Mouse (Mus musculus) liver, embryonic 12.5 days (tissue): Measurements from ENCODE around the gene Tmem217. TPM values are rescaled to one million over a fixed set of nuclear protein-coding genes. Genes with fewer than 3 reads are reported as not detected.

Experiments
- ATAC-seq: fragments of 200-750 bp; cut with Nextera tagmentation; 2 replicates; pipeline ENCODE4 v1.8.0; 2017; ENCODE audit warnings: moderate number of reproducible peaks, mild to moderate bottlenecking, moderate library complexity
- H3K27ac ChIP-seq: fragments of 300-500 bp; sonication (generic); 2 replicates; pipeline ENCODE4 v1.5.1; 2016; ENCODE audit warnings: mild to moderate bottlenecking
- H3K27me3 ChIP-seq: fragments of 300-500 bp; sonication (generic); replicated peaks from 2 replicates; pipeline ENCODE4 v1.6.1; 2016; ENCODE audit warnings: mild to moderate bottlenecking, moderate library complexity
- H3K36me3 ChIP-seq: fragments of 300-500 bp; sonication (generic); 2 replicates; pipeline ENCODE4 v1.6.1; 2016; ENCODE audit warnings: mild to moderate bottlenecking, moderate library complexity
- H3K4me1 ChIP-seq: fragments of 300-500 bp; sonication (generic); 2 replicates; pipeline ENCODE4 v1.6.1; 2016
- H3K4me2 ChIP-seq: fragments of 300-500 bp; sonication (generic); 2 replicates; pipeline ENCODE4 v1.6.1; 2016; ENCODE audit warnings: mild to moderate bottlenecking, moderate library complexity
- H3K4me3 ChIP-seq: fragments of 300-500 bp; sonication (generic); 2 replicates; pipeline ENCODE4 v1.5.1; 2016; ENCODE audit warnings: mild to moderate bottlenecking, moderate library complexity
- H3K9ac ChIP-seq: fragments of 300-500 bp; sonication (generic); 2 replicates; pipeline ENCODE4 v1.6.1; 2016; ENCODE audit warnings: mild to moderate bottlenecking, moderate library complexity
- H3K9me3 ChIP-seq: fragments of 300-500 bp; sonication (generic); replicated peaks from 2 replicates; pipeline ENCODE4 v1.6.1; 2016; ENCODE audit warnings: mild to moderate bottlenecking, moderate library complexity
- WGBS: fragments of 180-500 bp; shearing (Covaris S2); methylation state at CpG from one replicate; pipeline ENCODE4 v1.1.7; 2016; ENCODE audit not compliant: insufficient replicate concordance; 5-methylcytosine and 5-hydroxymethylcytosine counted together
- polyA plus RNA-seq: library from polyadenylated mRNA; unstranded; fragments of >200 nt; fragmentation: Nextera tagmentation; extraction: Ambion mirVana; gene quantifications from 2 replicates; pipeline ENCODE4 v1.2.1, GENCODE M21; 2016

The Tmem217 gene
- 0.67 and 0.68 TPM in 2 replicates for polyA plus RNA-seq

DNA sequence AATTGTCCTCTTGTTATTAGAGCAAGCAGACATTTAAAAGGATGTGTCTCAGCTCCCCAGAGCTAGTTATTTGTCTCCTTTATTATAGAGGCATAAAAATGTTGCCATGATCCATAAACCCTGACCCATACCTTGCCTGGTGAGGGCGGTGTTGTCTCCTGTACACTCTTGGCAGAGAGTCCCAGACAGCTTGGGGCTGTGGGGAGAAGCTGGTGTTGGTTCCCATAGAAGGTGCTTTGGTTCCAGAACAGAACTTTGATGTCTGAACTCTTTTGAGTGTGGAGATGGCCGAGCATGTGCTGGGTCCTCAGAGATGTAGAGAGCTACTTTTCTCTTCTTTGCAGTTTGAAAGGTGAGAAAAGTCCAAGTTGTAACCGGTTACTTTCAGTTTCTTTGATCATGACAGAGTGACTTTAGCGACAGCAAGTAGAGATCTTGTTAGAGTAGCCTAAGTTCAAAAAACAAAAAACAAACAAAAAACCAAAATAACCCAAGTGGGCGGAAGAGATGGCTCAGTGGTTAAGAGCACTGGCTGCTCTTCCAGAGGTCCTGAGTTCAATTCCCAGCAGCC is at the start of gene Tmem217:
Tmem217 (minus strand) TSS at position 224 of the 571 bp plus-strand sequence.
- ATAC-seq: no peak
- Histone ChIP-seq H3K9me3 (no peaks in the 10 kb centered on the region), H3K36me3 (no peaks in the 10 kb centered on the region), H3K4me1 (peaks cover 56% of the 10 kb centered on the region), H3K4me3 (0 out of 2 replicates have a peak within 1 kb of the TSS, but pooled peaks have one; percentile 94), H3K27me3 (no peaks in the 10 kb centered on the region), H3K4me2 (peak within 1 kb of the TSS; percentile 97), H3K27ac (no peak within 1 kb of the TSS), H3K9ac (0 out of 2 replicates have a peak within 1 kb of the TSS, but pooled peaks have one; percentile 12)
- 83% methylated on average over 5 of the region's 5 CpGs for WGBS

DNA sequence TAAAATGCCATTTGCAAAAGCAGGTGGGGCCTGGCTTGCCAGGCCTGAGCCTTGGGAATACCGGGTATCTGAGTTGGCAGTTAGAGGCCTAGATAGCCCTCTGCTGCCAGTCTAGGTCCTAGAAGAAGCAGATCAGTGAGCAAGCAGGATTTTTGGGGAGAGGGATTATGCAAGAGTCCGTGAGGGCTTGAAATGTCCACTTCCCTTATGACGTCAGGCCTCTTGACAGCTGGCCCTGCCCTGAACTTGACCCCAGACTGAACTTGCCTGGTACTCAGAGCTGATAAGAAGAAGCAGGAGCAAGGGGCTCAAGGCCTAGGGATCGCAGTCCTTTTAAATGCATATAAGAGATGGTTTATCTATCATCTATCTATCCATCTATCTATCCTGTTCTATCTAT is 49.2 kb upstream of the Tmem217 start:
- no peak overlapping the region for H3K9ac ChIP-seq
- peaks cover 55% of the 10 kb centered on the region for H3K36me3 ChIP-seq
- no peak for ATAC-seq
- no peak overlapping the region for H3K4me3 ChIP-seq
- no peaks in the 10 kb centered on the region for H3K9me3 ChIP-seq
- no peak overlapping the region for H3K27ac ChIP-seq
- no peak overlapping the region for H3K4me2 ChIP-seq
- WGBS: 64% methylated on average over 4 of the region's 4 CpGs
- H3K4me1 ChIP-seq: peaks cover 4% of the 10 kb centered on the region; the same call in 1 of the 2 replicates
- no peaks in the 10 kb centered on the region for H3K27me3 ChIP-seq

DNA sequence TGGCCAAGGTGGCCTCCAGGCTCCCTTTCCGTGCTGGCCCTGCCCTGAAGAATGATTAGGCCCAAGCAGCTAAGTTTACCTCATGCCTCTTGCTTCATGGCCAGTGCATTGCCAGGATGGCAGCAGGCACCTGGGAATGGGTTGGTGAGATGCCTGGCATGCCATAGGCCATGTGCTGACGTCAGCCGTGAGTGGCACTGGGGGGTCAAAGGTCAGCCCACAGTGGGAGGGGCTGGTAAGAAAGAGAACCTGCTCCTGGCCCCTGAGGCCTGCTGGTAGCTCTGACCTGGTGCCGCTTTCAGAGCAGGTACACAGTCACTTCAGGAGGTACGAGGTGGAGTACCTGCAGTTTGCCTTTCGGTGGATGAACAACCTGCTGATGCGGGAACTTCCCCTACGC is 47.4 kb upstream of the Tmem217 start:
- no peak overlapping the region for H3K9ac ChIP-seq
- ATAC-seq: no peak
- 0 out of 2 replicates have a peak, but pooled peaks cover 4% of the 10 kb centered on the region for H3K4me1 ChIP-seq
- H3K27me3 ChIP-seq: no peaks in the 10 kb centered on the region
- peaks cover 62% of the 10 kb centered on the region for H3K36me3 ChIP-seq
- H3K9me3 ChIP-seq: no peaks in the 10 kb centered on the region
- H3K4me3 ChIP-seq: no peak overlapping the region
- no peak overlapping the region for H3K27ac ChIP-seq
- 85% methylated on average over 8 of the region's 8 CpGs for WGBS
- no peak overlapping the region for H3K4me2 ChIP-seq

DNA sequence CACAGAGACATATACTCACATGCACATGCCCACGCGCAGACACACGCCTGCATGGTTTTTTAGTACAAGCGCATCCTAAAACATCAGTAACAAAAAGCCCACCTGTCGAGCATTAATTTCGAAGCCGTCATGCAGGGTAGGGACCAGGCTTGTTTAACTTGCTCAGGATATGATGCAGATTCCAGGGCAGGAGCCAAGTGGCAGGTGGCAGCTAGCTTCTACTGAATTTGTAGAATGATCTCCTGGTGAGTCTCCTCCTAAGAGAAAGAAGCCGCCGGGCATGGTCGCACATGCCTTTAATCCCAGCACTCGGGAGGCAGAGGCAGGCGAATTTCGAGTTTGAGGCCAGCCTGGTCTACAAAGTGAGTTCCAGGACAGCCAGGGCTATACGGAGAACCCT is 46.9 kb upstream of the Tmem217 start:
- H3K4me1 ChIP-seq: 0 out of 2 replicates have a peak, but pooled peaks cover 4% of the 10 kb centered on the region
- WGBS: 85% methylated on average over 14 of the region's 14 CpGs
- ATAC-seq: no peak
- H3K27me3 ChIP-seq: no peaks in the 10 kb centered on the region
- H3K36me3 ChIP-seq: peaks cover 61% of the 10 kb centered on the region
- no peak overlapping the region for H3K4me2 ChIP-seq
- H3K9ac ChIP-seq: no peak overlapping the region
- no peak overlapping the region for H3K4me3 ChIP-seq
- H3K9me3 ChIP-seq: no peaks in the 10 kb centered on the region
- no peak overlapping the region for H3K27ac ChIP-seq

DNA sequence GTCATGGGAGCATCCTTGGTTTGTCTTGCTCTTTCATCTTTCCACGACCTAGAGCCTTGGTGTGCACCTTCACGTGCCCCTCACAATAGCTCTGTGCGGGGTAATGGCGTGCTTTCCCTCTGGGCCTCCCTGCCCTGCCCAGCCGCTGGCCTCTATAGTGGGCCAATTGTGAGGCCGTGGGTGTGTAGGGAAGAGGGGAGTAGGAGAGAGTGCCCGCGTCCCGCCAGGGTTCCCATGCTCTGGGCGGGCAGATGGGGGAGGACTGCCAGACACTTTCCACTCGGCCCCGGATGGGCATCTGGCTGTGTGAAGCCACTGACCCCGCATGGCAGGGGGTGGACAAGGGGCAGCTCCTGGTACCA is 44.6 kb upstream of the Tmem217 start:
- 0 out of 2 replicates have a peak, but pooled peaks cover 4% of the 10 kb centered on the region for H3K4me1 ChIP-seq
- no peaks in the 10 kb centered on the region for H3K27me3 ChIP-seq
- H3K27ac ChIP-seq: no peak overlapping the region
- peaks cover 48% of the 10 kb centered on the region for H3K36me3 ChIP-seq
- no peak for ATAC-seq
- no peak overlapping the region for H3K4me3 ChIP-seq
- no peaks in the 10 kb centered on the region for H3K9me3 ChIP-seq
- H3K4me2 ChIP-seq: no peak overlapping the region
- no peak overlapping the region for H3K9ac ChIP-seq
- 75% methylated on average over 13 of the region's 13 CpGs for WGBS

DNA sequence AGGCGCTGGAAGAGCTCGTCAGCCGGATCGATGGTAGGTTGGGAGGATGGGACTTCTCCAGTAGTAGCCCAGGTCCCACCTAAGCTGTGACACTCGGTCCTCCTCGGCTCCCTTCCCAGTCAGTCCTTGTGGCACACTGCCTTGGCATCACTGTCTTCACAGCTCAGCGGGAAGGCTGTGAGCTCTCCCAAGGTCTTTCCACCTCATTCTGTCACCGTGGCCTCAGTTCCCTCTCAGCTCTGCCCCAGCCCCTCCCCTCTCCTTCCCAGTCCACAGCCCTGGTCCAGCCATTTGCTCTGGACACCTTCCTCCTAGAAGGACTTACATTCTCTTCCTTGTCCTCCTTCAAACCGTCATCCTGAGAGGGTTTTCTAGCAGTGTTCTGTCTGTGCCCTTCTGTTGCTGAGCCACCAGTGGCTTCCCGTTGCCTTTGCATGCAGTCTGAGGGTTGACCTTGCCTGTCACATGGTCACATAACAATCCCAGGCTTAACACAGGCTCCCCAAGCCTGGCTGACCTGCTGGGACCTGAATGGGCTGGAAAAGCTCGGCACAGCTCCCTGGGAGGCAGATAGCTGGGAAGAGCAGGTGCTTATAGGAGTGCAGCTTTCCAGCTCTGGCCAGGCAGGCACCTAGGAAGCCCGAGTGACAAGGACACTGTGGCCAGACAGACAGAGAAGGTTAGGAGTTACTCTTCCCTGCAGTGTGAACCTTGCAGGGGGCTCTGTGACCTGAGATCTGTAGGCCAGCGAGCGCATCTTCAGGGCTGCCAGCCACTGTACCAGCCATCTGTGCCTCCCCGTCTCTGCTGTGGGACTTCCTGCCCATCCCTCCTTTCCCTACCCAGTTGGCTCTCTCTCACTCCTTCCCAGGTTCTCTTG is 43.9 kb upstream of the Tmem217 start:
- Histone ChIP-seq H3K9ac (no peak overlapping the region), H3K27ac (no peak overlapping the region), H3K4me2 (no peak overlapping the region), H3K36me3 (peaks cover 47% of the 10 kb centered on the region), H3K27me3 (no peaks in the 10 kb centered on the region), H3K9me3 (no peaks in the 10 kb centered on the region), H3K4me1 (0 out of 2 replicates have a peak, but pooled peaks cover 4% of the 10 kb centered on the region), H3K4me3 (no peak overlapping the region)
- WGBS: 79% methylated on average over 15 of the region's 15 CpGs
- no peak for ATAC-seq

DNA sequence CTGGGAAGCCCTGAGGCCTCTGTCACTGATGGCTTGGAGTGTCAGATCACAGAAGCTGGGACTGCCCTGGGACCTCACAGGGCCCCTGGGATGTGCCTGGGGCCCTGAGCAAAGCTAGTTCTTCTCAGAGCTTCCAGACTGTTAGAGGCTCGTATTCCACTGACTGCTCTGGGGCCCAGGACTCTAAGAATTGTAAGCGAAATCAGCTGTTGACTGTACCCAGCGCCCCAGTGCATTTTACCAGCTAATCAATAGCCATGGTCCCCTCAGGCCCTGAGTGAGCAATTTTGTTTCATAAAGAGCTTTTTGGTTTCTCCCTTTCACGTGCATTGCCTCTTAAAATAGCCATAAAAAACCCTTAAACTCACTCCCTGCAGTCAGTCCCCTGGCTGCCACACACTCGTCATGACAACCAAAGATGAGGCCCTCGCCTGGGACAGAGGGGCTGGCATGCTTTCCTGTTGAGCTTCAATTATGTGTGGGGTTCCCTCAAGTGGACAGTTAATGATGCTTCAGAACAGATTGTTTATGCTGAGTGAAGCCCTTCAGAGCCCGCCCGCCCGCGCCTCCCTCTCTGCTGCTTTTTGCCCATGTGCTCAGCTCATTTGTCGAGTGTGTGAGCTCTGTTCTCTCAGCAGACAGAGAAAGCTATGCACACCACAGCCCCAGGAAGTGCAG is 37.2 kb upstream of the Tmem217 start:
- no peaks in the 10 kb centered on the region for H3K9me3 ChIP-seq
- no peak overlapping the region for H3K4me3 ChIP-seq
- no peak overlapping the region for H3K4me2 ChIP-seq
- no peaks in the 10 kb centered on the region for H3K27me3 ChIP-seq
- H3K9ac ChIP-seq: no peak overlapping the region
- ATAC-seq: no peak
- peaks cover 8% of the 10 kb centered on the region for H3K4me1 ChIP-seq
- no peak overlapping the region for H3K27ac ChIP-seq
- WGBS: 76% methylated on average over 11 of the region's 11 CpGs
- H3K36me3 ChIP-seq: peaks cover 10% of the 10 kb centered on the region

DNA sequence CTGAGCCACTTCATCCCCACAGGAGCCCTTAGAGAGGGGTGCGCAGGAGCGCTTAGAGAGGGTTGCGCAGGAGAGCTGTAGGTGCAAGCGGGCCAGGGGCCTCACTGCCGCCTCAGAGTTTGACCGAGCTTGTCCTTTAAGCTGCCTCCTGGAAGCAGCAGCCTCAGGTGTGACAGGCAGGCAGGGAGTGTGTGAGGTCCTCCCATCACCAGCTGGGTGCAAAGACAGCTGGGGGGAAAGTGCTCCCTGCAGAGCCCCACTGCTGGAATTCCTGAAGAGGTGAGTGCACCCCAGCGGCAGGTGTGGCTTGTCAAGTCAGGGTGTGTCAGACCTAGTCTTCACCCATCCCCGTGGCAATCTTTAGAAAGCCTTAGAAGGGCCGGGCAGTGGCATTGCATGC is 34.7 kb upstream of the Tmem217 start:
- no peaks in the 10 kb centered on the region for H3K27me3 ChIP-seq
- no peak overlapping the region for H3K9ac ChIP-seq
- peaks cover 19% of the 10 kb centered on the region; the same call in 1 of the 2 replicates for H3K36me3 ChIP-seq
- no peak overlapping the region for H3K4me2 ChIP-seq
- no peak for ATAC-seq
- H3K27ac ChIP-seq: no peak overlapping the region
- H3K4me3 ChIP-seq: no peak overlapping the region
- WGBS: 79% methylated on average over 9 of the region's 9 CpGs
- H3K4me1 ChIP-seq: peaks cover 24% of the 10 kb centered on the region
- H3K9me3 ChIP-seq: no peaks in the 10 kb centered on the region

DNA sequence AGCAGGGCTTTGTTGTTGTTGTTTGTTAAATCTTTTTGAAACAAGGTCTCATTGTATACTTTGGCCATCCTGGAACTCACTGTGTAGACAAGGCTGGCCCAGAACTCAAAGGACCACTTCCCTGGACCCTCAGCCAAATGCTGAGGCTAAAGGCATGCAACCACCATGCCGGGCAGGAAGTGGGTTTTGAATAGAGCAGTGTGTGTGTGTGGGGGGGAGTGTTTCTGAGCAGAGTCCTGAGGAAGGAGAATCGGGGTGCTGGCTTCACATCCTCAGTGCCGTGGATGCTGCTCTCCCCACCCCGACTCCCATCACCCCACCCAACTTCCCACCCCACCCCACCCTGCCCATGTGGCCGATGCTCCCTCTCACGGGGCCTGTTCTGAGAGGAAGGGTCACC is 33.3 kb upstream of the Tmem217 start:
- no peak overlapping the region for H3K4me3 ChIP-seq
- H3K27me3 ChIP-seq: no peaks in the 10 kb centered on the region
- no peak overlapping the region for H3K27ac ChIP-seq
- H3K9me3 ChIP-seq: no peaks in the 10 kb centered on the region
- WGBS: 56% methylated on average over 6 of the region's 6 CpGs
- H3K4me2 ChIP-seq: no peak overlapping the region
- peaks cover 35% of the 10 kb centered on the region for H3K4me1 ChIP-seq
- H3K9ac ChIP-seq: no peak overlapping the region
- peaks cover 29% of the 10 kb centered on the region for H3K36me3 ChIP-seq
- no peak for ATAC-seq

DNA sequence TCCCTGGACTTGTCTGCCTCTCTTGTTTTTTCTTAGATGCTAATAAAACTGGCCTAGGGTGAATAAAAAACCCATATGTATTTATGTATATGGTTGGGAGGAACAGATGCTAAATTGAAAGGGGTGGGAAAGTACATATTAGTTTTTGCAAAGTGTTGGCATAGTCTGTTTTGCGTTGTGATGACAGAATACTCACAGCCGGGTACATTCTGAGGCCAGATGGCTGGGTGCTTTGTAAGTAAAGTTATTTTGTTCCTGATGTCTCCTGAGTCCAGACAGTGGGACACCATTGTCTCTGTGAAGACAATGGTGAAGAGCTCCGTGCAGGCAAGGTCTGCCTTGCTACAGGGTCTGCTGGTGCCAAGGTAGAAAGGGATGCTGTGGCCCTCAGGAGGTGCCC is 32.6 kb upstream of the Tmem217 start:
- ATAC-seq: no peak
- Histone ChIP-seq H3K27ac (no peak overlapping the region), H3K9ac (no peak overlapping the region), H3K36me3 (peaks cover 35% of the 10 kb centered on the region), H3K4me1 (peaks cover 42% of the 10 kb centered on the region), H3K9me3 (no peaks in the 10 kb centered on the region), H3K4me2 (no peak overlapping the region), H3K4me3 (no peak overlapping the region), H3K27me3 (no peaks in the 10 kb centered on the region)
- whole genome bisulfite sequencing: 76% methylated on average over 3 of the region's 3 CpGs

DNA sequence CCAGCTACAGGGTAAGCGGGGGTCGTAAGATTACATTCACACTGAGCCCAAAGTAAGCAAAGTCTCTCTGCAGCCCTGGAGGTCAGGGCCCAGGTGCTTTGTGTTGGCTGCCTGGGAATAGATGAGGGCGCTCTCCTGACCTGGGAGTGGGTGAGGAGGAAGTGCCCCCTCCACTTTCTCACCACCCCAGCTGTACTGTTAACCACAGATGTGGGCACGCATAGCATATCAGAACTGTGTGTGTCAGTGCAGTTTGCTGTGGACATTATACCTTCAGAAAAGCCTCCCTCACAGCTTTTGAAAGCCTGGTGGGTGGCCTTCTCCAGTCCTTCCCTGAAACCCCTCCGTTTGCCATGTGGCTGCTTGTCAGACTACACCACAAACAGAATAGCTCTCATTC is 32.1 kb upstream of the Tmem217 start:
- Histone ChIP-seq H3K4me3 (no peak overlapping the region), H3K4me1 (peaks cover 46% of the 10 kb centered on the region), H3K4me2 (peak overlapping the region; percentile 33; the same call in 1 of the 2 replicates), H3K9ac (no peak overlapping the region), H3K27me3 (no peaks in the 10 kb centered on the region), H3K36me3 (peaks cover 40% of the 10 kb centered on the region), H3K27ac (no peak overlapping the region), H3K9me3 (no peaks in the 10 kb centered on the region)
- ATAC-seq: 0 out of 2 replicates have a peak, but pooled peaks have one; percentile 3
- WGBS: 64% methylated on average over 5 of the region's 5 CpGs

DNA sequence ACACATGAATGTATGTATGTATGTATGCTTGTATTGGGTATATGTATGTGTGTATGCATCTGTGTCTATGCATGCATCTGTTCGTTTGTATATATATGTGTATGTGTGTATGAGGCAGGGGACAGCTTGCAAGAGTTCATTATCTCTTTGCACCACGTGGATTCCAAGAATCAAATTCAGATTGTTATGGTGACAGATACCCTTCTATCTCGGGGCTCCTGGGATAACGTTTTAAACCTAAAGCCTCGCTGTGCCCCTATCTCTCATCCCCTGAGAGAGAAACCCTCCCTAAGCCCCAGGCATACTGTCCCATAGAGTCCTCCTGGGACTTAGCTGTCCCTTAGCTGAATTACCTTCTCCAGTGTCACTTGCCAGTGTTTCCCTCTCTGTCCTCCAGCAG is 31.4 kb upstream of the Tmem217 start:
- Histone ChIP-seq H3K4me2 (peak overlapping the region; percentile 33; the same call in 1 of the 2 replicates), H3K9me3 (no peaks in the 10 kb centered on the region), H3K27me3 (no peaks in the 10 kb centered on the region), H3K4me3 (no peak overlapping the region), H3K9ac (no peak overlapping the region), H3K27ac (no peak overlapping the region), H3K4me1 (peaks cover 48% of the 10 kb centered on the region), H3K36me3 (peaks cover 47% of the 10 kb centered on the region)
- peak; percentile 82 for ATAC-seq
- WGBS: 23% methylated on average over 5 of the region's 5 CpGs
